Mouse (Mus musculus): ENCODE data around the gene Chsy1.

- TF ChIP-seq EP300 (IDR thresholded peaks at IDR 0.05) (no peak), CTCF (IDR thresholded peaks at IDR 0.05) (no peak)
These were observed 48.6 kb downstream of the Chsy1 start for GRCm38 (mm10) chr7:66157861-66158415.
